ENCODE assay signal across 8 mouse cellular contexts in the genomic region with DNA sequence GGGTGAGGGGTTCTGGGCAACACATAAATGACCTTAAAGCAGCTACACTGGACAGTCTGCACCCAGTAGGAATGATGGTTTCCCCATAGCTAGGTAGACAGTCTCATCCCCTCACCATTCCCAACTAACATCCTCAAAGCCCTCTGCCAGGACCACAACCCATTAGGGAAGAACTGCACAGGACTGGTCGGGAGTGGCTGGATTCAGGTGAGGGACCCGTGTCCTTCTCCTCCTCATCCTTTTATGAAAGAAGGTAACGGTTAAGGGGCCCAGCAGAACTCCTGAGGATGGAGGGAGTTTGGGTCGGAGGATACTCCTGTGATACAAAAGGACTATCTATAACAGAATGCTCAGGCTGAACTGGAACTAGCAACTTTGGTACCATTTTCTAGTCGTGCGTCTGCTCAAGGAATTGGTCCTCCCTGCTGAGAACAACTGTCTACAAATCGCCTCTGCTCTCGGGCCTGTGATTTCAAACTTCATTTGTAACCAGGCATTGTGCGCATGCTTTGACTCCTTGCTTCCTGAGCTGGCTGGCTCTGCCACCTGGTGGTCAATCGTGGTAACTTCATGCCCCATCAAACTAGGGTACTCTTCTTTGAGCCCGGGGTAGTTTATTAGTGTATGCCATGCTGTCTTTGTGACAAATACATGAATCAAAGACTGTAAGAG.
DNase-seq lines count a peak whose midpoint lies in the region; ATAC-seq lines count a peak whose summit lies in the region.

No protein-coding gene starts in this region.

- H3K9me3 ChIP-seq in embryonic facial prominence, embryonic 13.5 days: no peaks in the 10 kb centered on the region; the same call in 1 of the 2 replicates
- H3K9me3 ChIP-seq in kidney, embryonic 15.5 days (replicated peaks): no peaks in the 10 kb centered on the region
- H3K9me3 ChIP-seq in liver, embryonic 11.5 days (ENCODE audit: control insufficient read depth, low read length): no peaks in the 10 kb centered on the region
- no peaks in the 10 kb centered on the region for H3K9me3 ChIP-seq in neural tube, embryonic 11.5 days (ENCODE audit: control insufficient read depth, low read length)
- no peaks in the 10 kb centered on the region for H3K9me3 ChIP-seq in stomach, embryonic 16.5 days (replicated peaks; ENCODE audit: control insufficient read depth, low read length)

- no peak overlapping the region for H3K4me2 ChIP-seq in embryonic facial prominence, embryonic 13.5 days
- H3K4me2 ChIP-seq in kidney, embryonic 15.5 days: no peak overlapping the region
- no peak overlapping the region; the same call in 1 of the 2 replicates for H3K4me2 ChIP-seq in liver, embryonic 11.5 days
- no peak overlapping the region for H3K4me2 ChIP-seq in neural tube, embryonic 11.5 days (ENCODE audit: low read depth)
- H3K4me2 ChIP-seq in stomach, embryonic 16.5 days (ENCODE audit: low read depth, low read length): no peak overlapping the region

- H3K36me3 ChIP-seq in embryonic facial prominence, embryonic 13.5 days: no peaks in the 10 kb centered on the region
- no peaks in the 10 kb centered on the region for H3K36me3 ChIP-seq in kidney, embryonic 15.5 days
- no peaks in the 10 kb centered on the region for H3K36me3 ChIP-seq in liver, embryonic 11.5 days (ENCODE audit: control insufficient read depth, insufficient read depth, low read length)
- H3K36me3 ChIP-seq in neural tube, embryonic 11.5 days (ENCODE audit: control insufficient read depth, insufficient read depth, low read length): no peaks in the 10 kb centered on the region
- H3K36me3 ChIP-seq in stomach, embryonic 16.5 days (ENCODE audit: control insufficient read depth, insufficient read depth, low read length): no peaks in the 10 kb centered on the region

- 26% methylated on average over 11 of the region's 11 CpGs for WGBS in embryonic facial prominence, embryonic 13.5 days
- WGBS in kidney, embryonic 15.5 days: 30% methylated on average over 11 of the region's 11 CpGs
- 24% methylated on average over 11 of the region's 11 CpGs for WGBS in liver, embryonic 11.5 days
- WGBS in neural tube, embryonic 11.5 days: 32% methylated on average over 11 of the region's 11 CpGs
- WGBS in stomach, embryonic 16.5 days: 23% methylated on average over 11 of the region's 11 CpGs

- 0 out of 2 replicates have a peak, but pooled peaks have one; percentile 15 for ATAC-seq in embryonic facial prominence, embryonic 13.5 days (ENCODE audit: insufficient number of reproducible peaks, insufficient read depth, low FRiP score, low TSS enrichment, low read depth)
- ATAC-seq in kidney, embryonic 15.5 days (replicated peaks; ENCODE audit: low FRiP score): peak; percentile 75
- ATAC-seq in liver, embryonic 11.5 days (replicated peaks; ENCODE audit: low FRiP score): 0 out of 2 replicates have a peak, but pooled peaks have one; percentile 51
- ATAC-seq in neural tube, embryonic 11.5 days (ENCODE audit: insufficient read depth, low FRiP score, low TSS enrichment): peak; percentile 72; the same call in 1 of the 2 replicates
- peak; percentile 77; the same call in 1 of the 2 replicates for ATAC-seq in stomach, embryonic 16.5 days (ENCODE audit: insufficient read depth, low FRiP score)

- no peak overlapping the region for H3K27ac ChIP-seq in embryonic facial prominence, embryonic 13.5 days
- no peak overlapping the region for H3K27ac ChIP-seq in kidney, embryonic 15.5 days
- no peak overlapping the region for H3K27ac ChIP-seq in liver, embryonic 11.5 days (ENCODE audit: low read depth, low read length)
- H3K27ac ChIP-seq in neural tube, embryonic 11.5 days (ENCODE audit: low read depth, low read length): no peak overlapping the region
- H3K27ac ChIP-seq in stomach, embryonic 16.5 days (ENCODE audit: low read length): no peak overlapping the region

- peaks cover 3% of the 10 kb centered on the region; the same call in 1 of the 2 replicates for H3K4me1 ChIP-seq in embryonic facial prominence, embryonic 13.5 days
- H3K4me1 ChIP-seq in kidney, embryonic 15.5 days: peaks cover 5% of the 10 kb centered on the region; the same call in 1 of the 2 replicates
- H3K4me1 ChIP-seq in liver, embryonic 11.5 days (replicated peaks; ENCODE audit: control insufficient read depth, insufficient read depth, low read length): no peaks in the 10 kb centered on the region
- no peaks in the 10 kb centered on the region for H3K4me1 ChIP-seq in neural tube, embryonic 11.5 days (ENCODE audit: control insufficient read depth, insufficient read depth, low read length)
- no peaks in the 10 kb centered on the region for H3K4me1 ChIP-seq in stomach, embryonic 16.5 days (ENCODE audit: control insufficient read depth, insufficient read depth, low read length)

- H3K4me3 ChIP-seq in embryonic facial prominence, embryonic 13.5 days: no peak overlapping the region
- H3K4me3 ChIP-seq in kidney, embryonic 15.5 days (replicated peaks): no peak overlapping the region
- no peak overlapping the region for H3K4me3 ChIP-seq in liver, embryonic 11.5 days (ENCODE audit: low read depth, low read length)
- H3K4me3 ChIP-seq in neural tube, embryonic 11.5 days (ENCODE audit: low read depth, low read length): no peak overlapping the region
- no peak overlapping the region for H3K4me3 ChIP-seq in stomach, embryonic 16.5 days (replicated peaks; ENCODE audit: low read length)

- no peaks in the 10 kb centered on the region for H3K27me3 ChIP-seq in embryonic facial prominence, embryonic 13.5 days
- no peaks in the 10 kb centered on the region for H3K27me3 ChIP-seq in kidney, embryonic 15.5 days
- H3K27me3 ChIP-seq in liver, embryonic 11.5 days (replicated peaks; ENCODE audit: control insufficient read depth, insufficient read depth, low read length): no peaks in the 10 kb centered on the region
- H3K27me3 ChIP-seq in neural tube, embryonic 11.5 days (ENCODE audit: control insufficient read depth, insufficient read depth, low read length): no peaks in the 10 kb centered on the region
- H3K27me3 ChIP-seq in stomach, embryonic 16.5 days (ENCODE audit: control insufficient read depth, insufficient read depth, low read length): no peaks in the 10 kb centered on the region

- H3K9ac ChIP-seq in embryonic facial prominence, embryonic 13.5 days: no peak overlapping the region
- no peak overlapping the region for H3K9ac ChIP-seq in kidney, embryonic 15.5 days
- no peak overlapping the region for H3K9ac ChIP-seq in liver, embryonic 11.5 days (ENCODE audit: low read depth, low read length)
- H3K9ac ChIP-seq in neural tube, embryonic 11.5 days (ENCODE audit: low read length): peak overlapping the region; percentile 1; the same call in 1 of the 2 replicates
- peak overlapping the region; percentile 46 for H3K9ac ChIP-seq in stomach, embryonic 16.5 days (ENCODE audit: low read length)

- peak; percentile 84 to 85 for DNase-seq in B cell, adult 2 months
- DNase-seq in adrenal gland, postnatal 36 days: peak; percentile 79 to 84
- peak; percentile 50 to 73 for DNase-seq in heart, adult 9 months (ENCODE audit: low spot score in 2 of 2)
- peak; percentile 65 for DNase-seq in liver, embryonic 11.5 days (ENCODE audit: low spot score)
- peak; percentile 83 for DNase-seq in neural tube, embryonic 11.5 days (ENCODE audit: low spot score)

Comparison
In these comparisons a context has a peak if more than half of its experiments do, and no peak if none do; other contexts are left out.
1. ATAC-seq: peak in every context shown above with its lines; median percentile 77 in stomach, embryonic 16.5 days; 75 in kidney, embryonic 15.5 days; 72 in neural tube, embryonic 11.5 days; 51 in liver, embryonic 11.5 days; 15 in embryonic facial prominence, embryonic 13.5 days.
2. H3K9ac ChIP-seq: peak in neural tube, embryonic 11.5 days (single experiment) and stomach, embryonic 16.5 days (single experiment); none in embryonic facial prominence, embryonic 13.5 days (single experiment), kidney, embryonic 15.5 days (single experiment) and liver, embryonic 11.5 days (single experiment).
3. Peak in every context shown above with its lines, with median percentiles within 50 percentile points of each other: DNase-seq.